Mouse (Mus musculus): ENCODE results near the gene Cryba2. TPM values are rescaled to one million over a fixed set of nuclear protein-coding genes. Genes with fewer than 3 reads are reported as not detected.

The Cryba2 gene
- polyA plus RNA-seq, 2 experiments from 2014 or later: not detected

DNA sequence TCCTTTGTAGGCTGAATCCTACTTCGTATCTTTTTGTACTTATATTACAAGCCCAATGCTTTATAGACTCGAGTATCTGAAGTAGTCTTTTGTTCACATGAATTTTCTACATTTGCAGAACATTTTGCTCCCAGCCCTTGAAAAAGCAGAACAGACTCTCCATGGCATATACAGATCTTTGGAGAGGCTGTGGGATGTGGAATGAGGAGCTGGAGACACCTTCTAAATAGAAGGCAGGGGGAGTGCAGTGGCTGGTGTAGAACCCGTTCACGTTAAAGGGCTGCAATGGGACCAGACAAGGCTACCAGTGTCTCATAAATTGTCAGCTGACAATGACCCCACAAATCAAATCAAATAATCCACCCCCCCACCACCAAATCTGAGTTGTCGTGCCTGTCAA is 44.0 kb downstream of the Cryba2 start:
- no peak for ATAC-seq

DNA sequence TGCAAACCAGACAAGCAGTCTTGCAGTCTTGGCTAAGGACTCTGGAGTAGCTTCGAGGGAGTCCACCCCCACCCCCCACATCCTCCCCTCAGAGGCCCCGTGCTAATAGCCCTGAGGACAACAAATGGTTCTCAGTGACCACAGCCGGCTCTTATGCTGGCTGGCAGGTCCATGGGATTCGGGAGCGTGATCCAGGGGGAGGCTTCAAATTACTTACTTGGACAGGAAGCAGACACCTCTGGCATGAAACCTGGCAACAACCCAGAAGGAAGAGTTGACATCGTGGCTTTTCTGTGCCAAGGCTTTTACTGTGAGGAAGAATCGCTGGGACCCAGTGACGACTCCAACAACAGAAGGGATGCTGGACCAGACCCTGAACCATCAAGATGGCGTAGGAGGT is 46.6 kb downstream of the Cryba2 start:
- ATAC-seq: no peak

DNA sequence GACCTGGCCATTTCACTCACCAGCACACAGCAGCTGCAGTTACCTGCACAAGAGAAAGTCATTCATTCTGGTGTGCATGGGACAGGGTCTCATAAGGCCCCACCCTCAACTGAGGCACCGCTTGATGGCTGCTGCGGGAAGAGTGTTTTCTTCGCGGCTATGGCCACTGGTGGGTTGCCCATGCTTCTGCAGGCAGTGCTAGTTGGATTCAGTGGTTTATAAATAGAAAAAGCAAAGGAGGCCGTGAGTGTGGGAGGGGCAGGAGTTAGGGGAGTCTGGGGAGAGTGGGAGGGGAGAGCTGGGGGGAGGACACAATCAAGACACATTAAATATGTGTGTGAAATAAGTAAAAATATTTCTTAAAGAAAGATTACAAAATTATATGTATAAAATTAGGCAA is 49.9 kb downstream of the Cryba2 start:
- ATAC-seq: no peak

Other genes with a start within 250 kb of the Cryba2 start
- gene Ttll4, start 231.4 kb downstream of the Cryba2 start, polyA plus RNA-seq (2017; shearing (Covaris generic)): 10 to 100 TPM; 11.5 to 14.8 TPM
- under 1 TPM in 1 of 2 experiments, not detected in 1; 0.33 TPM for gene Cyp27a1, start 179.6 kb downstream of the Cryba2 start, polyA plus RNA-seq (2017; shearing (Covaris generic))
- gene Prkag3, start 143.9 kb downstream of the Cryba2 start, polyA plus RNA-seq (2017; shearing (Covaris generic)): not detected
- not detected for gene Wnt6, start 121.3 kb downstream of the Cryba2 start, polyA plus RNA-seq (2017; shearing (Covaris generic))
- under 1 TPM in 1 of 2 experiments, not detected in 1; 0.53 TPM for gene Wnt10a, start 101.6 kb downstream of the Cryba2 start, polyA plus RNA-seq (2017; shearing (Covaris generic))
- not detected for gene Cdk5r2, start 38.2 kb downstream of the Cryba2 start, polyA plus RNA-seq (2017; shearing (Covaris generic))
- not detected for gene Fev, start 7.7 kb downstream of the Cryba2 start, polyA plus RNA-seq (2017; shearing (Covaris generic))
- gene Cfap65, start 42.5 kb upstream of the Cryba2 start, polyA plus RNA-seq (2017; shearing (Covaris generic)): under 1 TPM in 1 of 2 experiments, not detected in 1; 0.07 TPM
- gene Ihh, start 58.5 kb upstream of the Cryba2 start, polyA plus RNA-seq (2017; shearing (Covaris generic)): not detected
- gene Nhej1, start 232.1 kb upstream of the Cryba2 start, polyA plus RNA-seq (2017; shearing (Covaris generic)): 1 to 10 TPM; 5.4 to 6.3 TPM
- gene Slc23a3, start 240.7 kb upstream of the Cryba2 start, polyA plus RNA-seq (2017; shearing (Covaris generic)): under 1 TPM in 1 of 2 experiments, not detected in 1; 0.46 TPM
- 100 to 1,000 TPM; 114 to 125 TPM for gene Cnppd1, start 249.6 kb upstream of the Cryba2 start, polyA plus RNA-seq (2017; shearing (Covaris generic))
- gene Retreg2, start 249.6 kb upstream of the Cryba2 start, polyA plus RNA-seq (2017; shearing (Covaris generic)): 10 to 100 TPM; 15.1 to 27.4 TPM

Measured in activated CD4-positive, CD25-positive, alpha-beta regulatory T cell, adult 4 months (primary cell).